ENCODE assay signal across 30 mouse cellular contexts in the genomic region with DNA sequence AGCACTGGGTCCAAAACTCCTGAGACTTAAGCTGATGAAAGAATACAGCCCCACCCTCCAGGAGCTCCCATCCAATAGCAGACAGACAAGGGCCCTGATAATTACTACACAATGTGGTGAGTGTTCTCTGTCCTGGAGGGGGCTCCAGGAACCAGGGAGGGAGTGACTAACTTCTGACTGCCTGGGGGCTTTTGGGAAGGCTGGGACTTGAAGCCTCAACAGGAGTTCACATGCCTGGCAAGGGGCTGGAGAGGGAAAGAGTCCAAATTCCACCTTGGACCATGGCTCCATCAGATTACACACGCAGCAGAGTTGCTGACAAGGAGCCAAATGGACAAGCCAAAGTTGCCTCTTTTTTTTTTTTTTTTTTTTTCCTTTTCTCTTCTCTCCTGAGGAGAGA. TPM values are rescaled to one million over a fixed set of nuclear protein-coding genes. Genes with fewer than 3 reads are reported as not detected.
DNase-seq lines count a peak whose midpoint lies in the region; ATAC-seq and TF ChIP-seq lines count a peak whose summit lies in the region.
"Had no signal": no experiment of that assay in that cellular context is flagged by ENCODE, and none has a peak within 500 bp of the region (broad histone marks: within the 10 kb centered on the region; RNA-seq: fewer than 3 reads in every experiment).

No protein-coding gene starts in this region.

- peak; percentile 79 to 82 for DNase-seq in cerebellum, postnatal 10 days
- DNase-seq in kidney, adult 2 months = peak; percentile 3
- DNase-seq in kidney, adult 11 months = no peak
- peak; percentile 90 for DNase-seq in NIH3T3 (ENCODE audit: low read depth)
- DNase-seq in embryonic facial prominence, embryonic 14.5 days (ENCODE audit: low spot score) = peak; percentile 32
- DNase-seq in right cerebral cortex, postnatal 14 days = no peak
- DNase-seq: adrenal gland, postnatal 10 days; B cell, adult 2 months; cerebellum, adult 11 months; cerebellum, adult 2 months; cerebellum, postnatal 25 days; gastrocnemius, postnatal 10 days; gastrocnemius, postnatal 36 days; heart, adult 2 months; kidney, adult 18-20 months had no signal

- no peaks in the 10 kb centered on the region for H3K27me3 ChIP-seq in kidney, adult 2 months (replicated peaks; ENCODE audit: control insufficient read depth, insufficient read depth, low read length)
- H3K27me3 ChIP-seq in embryonic facial prominence, embryonic 14.5 days (replicated peaks; ENCODE audit: control insufficient read depth, insufficient read depth, low read length) = no peaks in the 10 kb centered on the region
- H3K27me3 ChIP-seq: CH12.LX; embryonic facial prominence, embryonic 13.5 days; forebrain, embryonic 15.5 days; hindbrain, embryonic 13.5 days; intestine, embryonic 15.5 days; Patski had no signal

- no peaks in the 10 kb centered on the region for H3K36me3 ChIP-seq in kidney, adult 2 months (ENCODE audit: control insufficient read depth, insufficient read depth, low read length)
- no peaks in the 10 kb centered on the region for H3K36me3 ChIP-seq in embryonic facial prominence, embryonic 14.5 days (ENCODE audit: control insufficient read depth, insufficient read depth, low read length)
- H3K36me3 ChIP-seq: embryonic facial prominence, embryonic 13.5 days; forebrain, embryonic 15.5 days; G1E; heart, embryonic 10.5 days; hindbrain, embryonic 13.5 days; intestine, embryonic 15.5 days had no signal

- no peak overlapping the region for H3K9ac ChIP-seq in embryonic facial prominence, embryonic 14.5 days (ENCODE audit: low read depth, low read length)
- H3K9ac ChIP-seq: embryonic facial prominence, embryonic 13.5 days; forebrain, embryonic 15.5 days; hindbrain, embryonic 13.5 days; intestine, embryonic 15.5 days had no signal

- H3K4me1 ChIP-seq in kidney, adult 2 months (ENCODE audit: control insufficient read depth, insufficient read depth, low read length) = no peaks in the 10 kb centered on the region
- H3K4me1 ChIP-seq in embryonic facial prominence, embryonic 14.5 days (ENCODE audit: control insufficient read depth, insufficient read depth, low read length) = 0 out of 2 replicates have a peak, but pooled peaks cover 5% of the 10 kb centered on the region
- H3K4me1 ChIP-seq: forebrain, embryonic 15.5 days; hindbrain, embryonic 13.5 days; intestine, embryonic 15.5 days had no signal

- TF ChIP-seq POLR2A in kidney, adult 2 months (IDR thresholded peaks at IDR 0.05; ENCODE audit: low read depth, low read length) = no peak

- 24% methylated on average over 1 of the region's 1 CpGs for WGBS in kidney, adult 2 months
- 40% methylated on average over 1 of the region's 1 CpGs for WGBS in embryonic facial prominence, embryonic 14.5 days

- TF ChIP-seq CTCF in kidney, adult 2 months (conservative IDR thresholded peaks at IDR 0.05; ENCODE audit: insufficient read depth, insufficient read length, low read depth, low read length) = no peak

- no peaks in the 10 kb centered on the region for H3K9me3 ChIP-seq in embryonic facial prominence, embryonic 14.5 days (ENCODE audit: control insufficient read depth, low read length)
- H3K9me3 ChIP-seq: embryonic facial prominence, embryonic 13.5 days; forebrain, embryonic 15.5 days; G1E; heart, embryonic 10.5 days; hindbrain, embryonic 13.5 days; intestine, embryonic 15.5 days had no signal

- no peak overlapping the region for H3K27ac ChIP-seq in kidney, adult 2 months (ENCODE audit: insufficient read depth, low read depth, low read length)
- no peak overlapping the region for H3K27ac ChIP-seq in embryonic facial prominence, embryonic 14.5 days (replicated peaks; ENCODE audit: low read depth, low read length)
- H3K27ac ChIP-seq: embryonic facial prominence, embryonic 13.5 days; forebrain, embryonic 15.5 days; heart, adult 2 months; heart, embryonic 10.5 days; hindbrain, embryonic 13.5 days; intestine, embryonic 15.5 days had no signal

- H3K4me2 ChIP-seq in embryonic facial prominence, embryonic 14.5 days (ENCODE audit: low read depth, low read length) = no peak overlapping the region
- H3K4me2 ChIP-seq: embryonic facial prominence, embryonic 13.5 days; forebrain, embryonic 15.5 days; hindbrain, embryonic 13.5 days; intestine, embryonic 15.5 days had no signal

- H3K4me3 ChIP-seq in kidney, adult 2 months (ENCODE audit: insufficient read depth, low read depth, low read length) = no peak overlapping the region
- H3K4me3 ChIP-seq in embryonic facial prominence, embryonic 14.5 days (ENCODE audit: low read depth, low read length) = no peak overlapping the region
- H3K4me3 ChIP-seq: embryonic facial prominence, embryonic 13.5 days; forebrain, embryonic 15.5 days; heart, adult 2 months; heart, embryonic 10.5 days; hindbrain, embryonic 13.5 days; intestine, embryonic 15.5 days had no signal

- ATAC-seq in cerebellum, adult (ENCODE audit: insufficient number of reproducible peaks, low FRiP score, low TSS enrichment) = no peak
- ATAC-seq in embryonic facial prominence, embryonic 14.5 days (ENCODE audit: low read depth) = peak; percentile 63; the same call in 1 of the 2 replicates
- ATAC-seq in megakaryocyte-erythroid progenitor cell, adult 5-6 weeks (replicated peaks; ENCODE audit: low FRiP score, low TSS enrichment, poor library complexity, severe bottlenecking) = no peak
- ATAC-seq: forebrain, embryonic 15.5 days; hindbrain, embryonic 16.5 days; intestine, embryonic 15.5 days; Patski had no signal

RNA-seq across cellular contexts. Expression of gene Bnc1, which starts 41.3 kb away (rescaled TPM):
- 0.05 and 0.11 TPM in 2 replicates for polyA plus RNA-seq in kidney, adult 2 months (2012; rRNA removed)
- 2.1 and 2.9 TPM in 2 replicates for polyA plus RNA-seq in embryonic facial prominence, embryonic 14.5 days (2014; fragmentation: Nextera tagmentation; extraction: Ambion mirVana)
- not detected in 2 replicates for total RNA-seq in megakaryocyte-erythroid progenitor cell, adult 5-6 weeks (2014; fragmentation: Nextera tagmentation)
- total RNA-seq in megakaryocyte-erythroid progenitor cell, adult 5-6 weeks (2017) = not detected in 2 replicates
- total RNA-seq: CH12.LX; common myeloid progenitor, adult 5-6 weeks; gastrocnemius, adult 18-20 months; gastrocnemius, postnatal 10 days; gastrocnemius, postnatal 36 days; granulocyte monocyte progenitor cell, adult 5-6 weeks; hematopoietic stem cell, adult 5-6 weeks had no signal
- polyA plus RNA-seq: cerebellum, adult 2 months; G1E had no signal

Comparison
In these comparisons a context has a peak if more than half of its experiments do, and no peak if none do; other contexts are left out.
1. DNase-seq: peak in cerebellum, postnatal 10 days (2 of 2), kidney, adult 2 months (single experiment), NIH3T3 (single experiment) and embryonic facial prominence, embryonic 14.5 days (single experiment); none in kidney, adult 11 months (single experiment) and right cerebral cortex, postnatal 14 days (single experiment).